Comparison of ENCODE assay signal across 9 mouse cellular contexts in genomic region chr2:31024618-31025370, GRCm38 (mm10). TPM values are rescaled to one million over a fixed set of nuclear protein-coding genes. Genes with fewer than 3 reads are reported as not detected.
DNase-seq lines count a peak whose midpoint lies in the region; ATAC-seq and TF ChIP-seq lines count a peak whose summit lies in the region.
"Had no signal": no experiment of that assay in that cellular context is flagged by ENCODE, and none has a peak within 500 bp of the region (broad histone marks: within the 10 kb centered on the region; RNA-seq: fewer than 3 reads in every experiment).

No protein-coding gene starts in this region.

- no peaks in the 10 kb centered on the region for H3K4me1 ChIP-seq in intestine, embryonic 15.5 days (replicated peaks)
- H3K4me1 ChIP-seq in midbrain, postnatal 0 days (ENCODE audit: insufficient read depth, low read length): no peaks in the 10 kb centered on the region

- peak; percentile 92 for TF ChIP-seq CTCF in midbrain, postnatal 0 days (IDR thresholded peaks at IDR 0.05)

- no peak overlapping the region for H3K4me3 ChIP-seq in intestine, embryonic 15.5 days (replicated peaks)
- no peak overlapping the region for H3K4me3 ChIP-seq in midbrain, postnatal 0 days (ENCODE audit: low read depth, low read length)
- H3K4me3 ChIP-seq: erythroblast, embryonic 14.5 days had no signal

- H3K27ac ChIP-seq in intestine, embryonic 15.5 days: no peak overlapping the region
- H3K27ac ChIP-seq in midbrain, postnatal 0 days (ENCODE audit: low read depth, low read length): no peak overlapping the region

- no peaks in the 10 kb centered on the region for H3K9me3 ChIP-seq in intestine, embryonic 15.5 days
- no peaks in the 10 kb centered on the region for H3K9me3 ChIP-seq in midbrain, postnatal 0 days (ENCODE audit: low read length)

- H3K36me3 ChIP-seq in intestine, embryonic 15.5 days: peaks cover 11% of the 10 kb centered on the region
- H3K36me3 ChIP-seq in midbrain, postnatal 0 days (ENCODE audit: insufficient read depth, low read length): peaks cover 47% of the 10 kb centered on the region

- no peaks in the 10 kb centered on the region for H3K27me3 ChIP-seq in intestine, embryonic 15.5 days (replicated peaks)
- no peaks in the 10 kb centered on the region for H3K27me3 ChIP-seq in midbrain, postnatal 0 days (ENCODE audit: insufficient read depth, low read length)

- H3K9ac ChIP-seq in intestine, embryonic 15.5 days: no peak overlapping the region
- no peak overlapping the region for H3K9ac ChIP-seq in midbrain, postnatal 0 days (replicated peaks; ENCODE audit: low read length, poor library complexity, severe bottlenecking)

- WGBS in intestine, embryonic 15.5 days: 27% methylated on average over 5 of the region's 5 CpGs
- WGBS in midbrain, postnatal 0 days: 27% methylated on average over 5 of the region's 5 CpGs

- intact Hi-C loops in left cerebral cortex, postnatal 4 days (cut with DNase I): no loop called here

- ATAC-seq in intestine, embryonic 15.5 days: peak; percentile 61; the same call in 1 of the 2 replicates
- ATAC-seq in midbrain, postnatal 0 days (ENCODE audit: low FRiP score): peak; percentile 43

- no peak overlapping the region for H3K4me2 ChIP-seq in intestine, embryonic 15.5 days (replicated peaks)
- H3K4me2 ChIP-seq in midbrain, postnatal 0 days (ENCODE audit: low read depth, low read length, poor library complexity, severe bottlenecking): no peak overlapping the region

- peak; percentile 27 to 33 for DNase-seq in urinary bladder, adult 18-20 months (ENCODE audit: low spot score in 2 of 2)
- no peak for DNase-seq in urinary bladder, postnatal 4 days (ENCODE audit: low spot score in 2 of 2)
- DNase-seq in c-Kit-positive CD71-negative TER-119-negative erythroid progenitor cells, embryonic 14.5 days (ENCODE audit: low read depth): peak; percentile 62
- DNase-seq in forelimb bud, embryonic 11.5 days (ENCODE audit: low read depth, low spot score): peak; percentile 60
- DNase-seq in left cerebral cortex, postnatal 4 days: peak; percentile 56
- peak; percentile 69 for DNase-seq in midbrain, postnatal 0 days (ENCODE audit: low spot score)
- DNase-seq in spleen, postnatal 36 days (ENCODE audit: low spot score in 2 of 2): peak; percentile 51 to 55

RNA-seq across cellular contexts. Expression of gene Usp20, which starts 42.7 kb away (rescaled TPM):
- 11.9 and 15.2 TPM in 2 replicates for polyA plus RNA-seq in intestine, embryonic 15.5 days (2015; fragmentation: Nextera tagmentation; extraction: Ambion mirVana)
- total RNA-seq in left cerebral cortex, postnatal 4 days (2021): 10 to 100 TPM; 54.7 to 61.3 TPM
- 36.6 and 41.2 TPM in 2 replicates for total RNA-seq in midbrain, postnatal 0 days (2014; rRNA removed)
- polyA plus RNA-seq in midbrain, postnatal 0 days (2015; fragmentation: Nextera tagmentation; extraction: Ambion mirVana): 32.5 and 32.8 TPM in 2 replicates

RNA-seq across cellular contexts. Expression of gene BC005624, which starts 42.8 kb away (rescaled TPM):
- 48.3 and 49.6 TPM in 2 replicates for polyA plus RNA-seq in intestine, embryonic 15.5 days (2015; fragmentation: Nextera tagmentation; extraction: Ambion mirVana)
- 10 to 100 TPM; 52.1 to 55.8 TPM for total RNA-seq in left cerebral cortex, postnatal 4 days (2021)
- total RNA-seq in midbrain, postnatal 0 days (2014; rRNA removed): 34.8 and 41.7 TPM in 2 replicates
- 86.7 and 93.1 TPM in 2 replicates for polyA plus RNA-seq in midbrain, postnatal 0 days (2015; fragmentation: Nextera tagmentation; extraction: Ambion mirVana)

RNA-seq across cellular contexts. Expression of gene Tor1a, which starts 57.1 kb away (rescaled TPM):
- polyA plus RNA-seq in intestine, embryonic 15.5 days (2015; fragmentation: Nextera tagmentation; extraction: Ambion mirVana): 78.8 and 90.9 TPM in 2 replicates
- 10 to 100 TPM; 44.7 to 48.7 TPM for total RNA-seq in left cerebral cortex, postnatal 4 days (2021)
- 68.9 and 88.7 TPM in 2 replicates for total RNA-seq in midbrain, postnatal 0 days (2014; rRNA removed)
- polyA plus RNA-seq in midbrain, postnatal 0 days (2015; fragmentation: Nextera tagmentation; extraction: Ambion mirVana): 90.3 and 95.4 TPM in 2 replicates

Comparison
In these comparisons a context has a peak if more than half of its experiments do, and no peak if none do; other contexts are left out.
1. DNase-seq: peak in urinary bladder, adult 18-20 months (2 of 2), c-Kit-positive CD71-negative TER-119-negative erythroid progenitor cells, embryonic 14.5 days (single experiment), forelimb bud, embryonic 11.5 days (single experiment), left cerebral cortex, postnatal 4 days (single experiment), midbrain, postnatal 0 days (single experiment) and spleen, postnatal 36 days (2 of 2); none in urinary bladder, postnatal 4 days (0 of 2).